Mouse (Mus musculus) kidney, postnatal 4 days (tissue): ENCODE data around the gene Foxa3.

Source experiments
- DNase-seq, 2 experiments: peaks; one replicate each; pipeline ENCODE4 v3.0.0; 2021; ENCODE audit warnings: mixed read lengths in 2 of 2

Foxa3 gene

GRCm38 (mm10) chr7:19024581-19025255, 1.4 kb upstream of the Foxa3 start:
- DNase-seq: peak; percentile 45 to 61

- peak; percentile 95 to 97 for DNase-seq
These were observed 763 bp upstream of the Foxa3 start, which contains the start of gene Sympk for GRCm38 (mm10) chr7:19024096-19024506. Gene Sympk (plus strand): TSS chr7:19024377.

- DNase-seq: peak in 1 of 2 experiments; percentile 42
These were observed 964 bp downstream of the Foxa3 start for GRCm38 (mm10) chr7:19022189-19022958.

- no peak for DNase-seq
These were observed 2.3 kb downstream of the Foxa3 start for GRCm38 (mm10) chr7:19021048-19021447.

GRCm38 (mm10) chr7:19017909-19018308, 5.4 kb downstream of the Foxa3 start:
- no peak for DNase-seq

- DNase-seq: no peak
These were observed 7.3 kb downstream of the Foxa3 start for GRCm38 (mm10) chr7:19016042-19016441.

- DNase-seq: peak in 1 of 2 experiments; percentile 35
These were observed 8.9 kb downstream of the Foxa3 start for GRCm38 (mm10) chr7:19014452-19014851.

GRCm38 (mm10) chr7:19012882-19013281, 10.5 kb downstream of the Foxa3 start:
- no peak for DNase-seq

- peak; percentile 64 to 77 for DNase-seq
These were observed 11.2 kb downstream of the Foxa3 start for GRCm38 (mm10) chr7:19012025-19012621.

- DNase-seq: no peak
These were observed 12.8 kb downstream of the Foxa3 start for GRCm38 (mm10) chr7:19010581-19010980.

- peak; percentile 48 to 58 for DNase-seq
These were observed 16.0 kb downstream of the Foxa3 start for GRCm38 (mm10) chr7:19007026-19007977.

- DNase-seq: peak; percentile 88 to 93
These were observed 16.9 kb downstream of the Foxa3 start for GRCm38 (mm10) chr7:19006476-19006875.

GRCm38 (mm10) chr7:19005417-19006121, 17.8 kb downstream of the Foxa3 start:
- peak in 1 of 2 experiments; percentile 22 for DNase-seq

GRCm38 (mm10) chr7:19004631-19005079, 18.7 kb downstream of the Foxa3 start:
- peak in 1 of 2 experiments; percentile 58 for DNase-seq

GRCm38 (mm10) chr7:19003902-19004630, 19.3 kb downstream of the Foxa3 start, which contains the start of gene Irf2bp1:
Gene Irf2bp1 (plus strand): TSS chr7:19004044.
- DNase-seq: peak; percentile 94 to 96

- peak; percentile 72 to 83 for DNase-seq
These were observed 20.4 kb downstream of the Foxa3 start for GRCm38 (mm10) chr7:19002848-19003498.

GRCm38 (mm10) chr7:19002115-19002514, 21.2 kb downstream of the Foxa3 start:
- DNase-seq: no peak

GRCm38 (mm10) chr7:19001807-19002085, 21.6 kb downstream of the Foxa3 start:
- DNase-seq: no peak

- peak; percentile 83 to 90 for DNase-seq
These were observed 22.1 kb downstream of the Foxa3 start for GRCm38 (mm10) chr7:19001066-19001806.

GRCm38 (mm10) chr7:19000421-19000820, 22.9 kb downstream of the Foxa3 start:
- DNase-seq: peak in 1 of 2 experiments; percentile 42
